Mouse (Mus musculus) brain, adult 2 months (tissue): Measurements from ENCODE around the gene Rps26.

ENCODE experiments used
- DNase-seq: peaks from one replicate; pipeline ENCODE4 v3.0.0; 2011; ENCODE audit warnings: low read depth, low spot score

The Rps26 gene

GRCm38 (mm10) chr10:128626311-128627310 lies at the start of gene Rps26:
Rps26 (minus strand) TSS chr10:128626747.
- peak; percentile 100 for DNase-seq

- DNase-seq, result peak; percentile 72
Observed at GRCm38 (mm10) chr10:128674469-128675008, 48.0 kb upstream of the Rps26 start.

GRCm38 (mm10) chr10:128673763-128674468 lies 47.4 kb upstream of the Rps26 start, which contains the start of gene Suox:
Suox (minus strand) TSS chr10:128674073.
- peak; percentile 91 for DNase-seq

- DNase-seq, result no peak
Observed at GRCm38 (mm10) chr10:128671148-128671547, 44.6 kb upstream of the Rps26 start.

- peak; percentile 82 for DNase-seq
Observed at GRCm38 (mm10) chr10:128668790-128669672, 42.5 kb upstream of the Rps26 start.

- no peak for DNase-seq
Observed at GRCm38 (mm10) chr10:128665806-128666205, 39.3 kb upstream of the Rps26 start.

- DNase-seq, result no peak
Observed at GRCm38 (mm10) chr10:128665307-128665706, 38.8 kb upstream of the Rps26 start.

- DNase-seq, result no peak
Observed at GRCm38 (mm10) chr10:128664808-128665207, 38.3 kb upstream of the Rps26 start.

- no peak for DNase-seq
Observed at GRCm38 (mm10) chr10:128663441-128664220, 37.1 kb upstream of the Rps26 start.

- DNase-seq, result no peak
Observed at GRCm38 (mm10) chr10:128662465-128662864, 35.9 kb upstream of the Rps26 start.

- no peak for DNase-seq
Observed at GRCm38 (mm10) chr10:128659490-128659889, 32.9 kb upstream of the Rps26 start.

GRCm38 (mm10) chr10:128657844-128658243 lies 31.3 kb upstream of the Rps26 start:
- DNase-seq, result no peak

- DNase-seq, result no peak
Observed at GRCm38 (mm10) chr10:128656731-128657130, 30.2 kb upstream of the Rps26 start.

GRCm38 (mm10) chr10:128655254-128655653 lies 28.7 kb upstream of the Rps26 start:
- DNase-seq, result no peak

- DNase-seq, result no peak
Observed at GRCm38 (mm10) chr10:128653866-128654265, 27.3 kb upstream of the Rps26 start.

GRCm38 (mm10) chr10:128646139-128647089 lies 19.9 kb upstream of the Rps26 start:
- DNase-seq, result peak; percentile 70

- peak; percentile 78 for DNase-seq
Observed at GRCm38 (mm10) chr10:128645111-128646011, 18.8 kb upstream of the Rps26 start, which contains the start of gene Ikzf4. Ikzf4 (minus strand) TSS chr10:128645991.

- DNase-seq, result no peak
Observed at GRCm38 (mm10) chr10:128642749-128643148, 16.2 kb upstream of the Rps26 start.
